Mouse (Mus musculus) hindlimb bud, embryonic 11.5 days (tissue): ENCODE measurements around the gene Kat6b.
"Not testable (repeated sequence)": the region's sequence is repeated elsewhere in the genome, so short reads cannot be mapped to it uniquely, and the experiment has no call there.

Experiments used
- DNase-seq: peaks from one replicate; pipeline ENCODE4 v3.0.0-alpha.2; 2012; ENCODE audit warnings: low read depth, low spot score; ENCODE audit errors: extremely low spot score

The Kat6b gene

GRCm38 (mm10) chr14:21484199-21484598 is 3.0 kb downstream of the Kat6b start:
- no peak for DNase-seq

- DNase-seq: no peak
Measured at GRCm38 (mm10) chr14:21484693-21485092, 3.5 kb downstream of the Kat6b start.

GRCm38 (mm10) chr14:21485961-21486520 is 4.8 kb downstream of the Kat6b start:
- DNase-seq: no peak

- DNase-seq: not testable (repeated sequence)
Measured at GRCm38 (mm10) chr14:21487135-21487534, 5.9 kb downstream of the Kat6b start.

- DNase-seq: not testable (repeated sequence)
Measured at GRCm38 (mm10) chr14:21488426-21489115, 7.3 kb downstream of the Kat6b start.

- no peak for DNase-seq
Measured at GRCm38 (mm10) chr14:21489116-21489485, 7.9 kb downstream of the Kat6b start.

- no peak for DNase-seq
Measured at GRCm38 (mm10) chr14:21490141-21490540, 8.9 kb downstream of the Kat6b start.

GRCm38 (mm10) chr14:21498361-21498996 is 17.2 kb downstream of the Kat6b start:
- DNase-seq: no peak

GRCm38 (mm10) chr14:21499011-21499581 is 17.9 kb downstream of the Kat6b start:
- DNase-seq: no peak

- no peak for DNase-seq
Measured at GRCm38 (mm10) chr14:21499631-21500153, 18.5 kb downstream of the Kat6b start.

- peak; percentile 97 for DNase-seq
Measured at GRCm38 (mm10) chr14:21500154-21501047, 19.2 kb downstream of the Kat6b start.

- DNase-seq: peak; percentile 54
Measured at GRCm38 (mm10) chr14:21501048-21501657, 19.9 kb downstream of the Kat6b start.

- no peak for DNase-seq
Measured at GRCm38 (mm10) chr14:21505036-21505435, 23.8 kb downstream of the Kat6b start.

- DNase-seq: no peak
Measured at GRCm38 (mm10) chr14:21507046-21507445, 25.8 kb downstream of the Kat6b start.

GRCm38 (mm10) chr14:21509111-21509905 is 28.1 kb downstream of the Kat6b start:
- DNase-seq: no peak

- no peak for DNase-seq
Measured at GRCm38 (mm10) chr14:21511438-21511837, 30.2 kb downstream of the Kat6b start.

- no peak for DNase-seq
Measured at GRCm38 (mm10) chr14:21515505-21515904, 34.3 kb downstream of the Kat6b start.

- no peak for DNase-seq
Measured at GRCm38 (mm10) chr14:21519307-21519706, 38.1 kb downstream of the Kat6b start.

- no peak for DNase-seq
Measured at GRCm38 (mm10) chr14:21520496-21520895, 39.3 kb downstream of the Kat6b start.
